Mouse (Mus musculus): ENCODE results near the gene Fam69a. TPM values are rescaled to one million over a fixed set of nuclear protein-coding genes. Genes with fewer than 3 reads are reported as not detected.
A peak's percentile ranks its signal among the peaks of the same experiment; 100 is the strongest.
"Not testable (repeated sequence)": the region's sequence is repeated elsewhere in the genome, so short reads cannot be mapped to it uniquely, and the experiment has no call there.

Fam69a gene
- total RNA-seq (2014; rRNA removed; ENCODE audit: low replicate concordance) (1.9 and 5.7 TPM in 2 replicates), polyA plus RNA-seq (2015; fragmentation: Nextera tagmentation; extraction: Ambion mirVana) (18.6 and 19.2 TPM in 2 replicates)

DNA sequence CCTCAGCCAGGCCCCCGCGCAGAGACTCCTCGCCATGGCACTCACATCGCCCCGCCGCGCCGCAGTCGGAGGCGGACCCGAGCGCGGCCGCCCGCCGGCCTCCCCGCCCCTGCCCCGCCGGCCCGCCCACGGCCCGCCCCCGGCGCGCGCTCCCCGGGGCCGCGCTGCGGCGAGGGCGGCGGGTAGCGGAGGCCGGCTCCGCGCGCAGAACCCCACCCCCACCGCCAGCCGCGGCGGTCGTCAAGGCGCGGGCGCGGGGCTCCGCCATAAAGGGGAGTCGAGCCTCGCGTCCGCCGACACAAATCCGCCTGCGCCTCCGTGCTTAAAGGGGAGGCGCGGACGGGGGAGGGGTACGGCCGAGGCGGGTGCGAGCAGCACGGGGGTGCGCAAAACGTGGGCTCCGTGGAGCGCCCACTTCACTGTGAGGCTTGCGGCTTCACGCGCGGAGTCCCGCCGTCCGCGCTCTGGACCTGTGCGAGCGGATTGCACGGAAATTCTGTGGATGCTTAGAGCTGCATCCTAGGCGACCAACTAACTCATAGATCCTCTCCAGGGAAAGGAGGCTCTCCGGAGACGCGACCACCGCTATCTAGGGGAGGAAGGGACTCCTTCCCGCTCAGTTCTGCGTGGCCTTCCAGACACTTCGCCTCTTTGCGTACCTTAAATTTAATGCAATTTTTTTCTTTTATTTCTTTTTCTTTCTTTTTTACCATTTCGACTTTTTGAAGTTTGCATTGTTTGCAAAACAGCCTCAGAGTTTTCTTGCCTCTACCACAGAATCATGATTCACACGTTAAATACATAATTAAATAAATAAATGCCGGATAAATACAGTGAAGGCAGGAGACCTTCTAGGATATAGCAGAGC, at the start of gene Fam69a:
Gene Fam69a (minus strand): TSS at position 119 of the 868 bp plus-strand sequence.
- TF ChIP-seq CTCF (IDR thresholded peaks at IDR 0.05; ENCODE audit: low read depth) (no peak), EP300 (IDR thresholded peaks at IDR 0.05; ENCODE audit: low read depth) (peak; percentile 59; the same call in 1 of the 2 replicates)
- H3K4me3 ChIP-seq (ENCODE audit: low read depth, low read length) = peak within 1 kb of the TSS; percentile 95
- DNase-seq (ENCODE audit: low spot score) (peak; percentile 88), ATAC-seq (ENCODE audit: insufficient read depth, low read depth) (peak; percentile 94)
- peak within 1 kb of the TSS; percentile 91 for H3K4me2 ChIP-seq (ENCODE audit: low read depth, low read length)
- no peaks in the 10 kb centered on the region for H3K9me3 ChIP-seq (replicated peaks; ENCODE audit: control insufficient read depth, low read length)
- under 1% methylated on average over 68 of the region's 91 CpGs for WGBS
- no peaks in the 10 kb centered on the region for H3K27me3 ChIP-seq (ENCODE audit: control insufficient read depth, insufficient read depth, low read length)
- peak within 1 kb of the TSS; percentile 95 for H3K27ac ChIP-seq (ENCODE audit: low read depth)
- peak within 1 kb of the TSS; percentile 73 for H3K9ac ChIP-seq (replicated peaks; ENCODE audit: low read depth, low read length)
- H3K36me3 ChIP-seq (replicated peaks; ENCODE audit: control insufficient read depth, insufficient read depth, low read length) = no peaks in the 10 kb centered on the region
- no peaks in the 10 kb centered on the region for H3K4me1 ChIP-seq (ENCODE audit: control insufficient read depth, insufficient read depth)

DNA sequence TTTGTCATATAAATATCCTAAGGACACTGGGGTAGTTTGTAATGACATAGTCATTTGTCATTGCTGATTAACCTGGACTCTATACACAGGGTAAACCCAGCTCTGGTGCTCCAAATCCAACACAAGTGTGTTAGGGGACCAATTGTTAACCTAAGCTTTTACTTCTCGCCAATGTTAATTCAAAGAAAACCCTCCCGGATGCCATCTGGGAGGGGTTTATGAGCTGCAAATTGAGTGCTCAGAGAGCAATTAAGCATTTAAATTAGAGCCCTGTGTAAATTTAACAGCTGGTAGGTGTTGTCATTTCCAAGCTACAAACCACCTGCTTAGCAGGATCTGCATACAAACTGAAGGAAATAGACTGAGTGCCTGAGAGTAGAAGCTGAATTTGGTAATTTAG, 48.6 kb upstream of the Fam69a start:
- Histone ChIP-seq H3K27me3 (ENCODE audit: control insufficient read depth, insufficient read depth, low read length) (no peaks in the 10 kb centered on the region), H3K36me3 (replicated peaks; ENCODE audit: control insufficient read depth, insufficient read depth, low read length) (no peaks in the 10 kb centered on the region), H3K4me2 (ENCODE audit: low read depth, low read length) (no peak overlapping the region), H3K4me3 (ENCODE audit: low read depth, low read length) (no peak overlapping the region), H3K4me1 (ENCODE audit: control insufficient read depth, insufficient read depth) (no peaks in the 10 kb centered on the region), H3K9ac (replicated peaks; ENCODE audit: low read depth, low read length) (no peak overlapping the region), H3K27ac (ENCODE audit: low read depth) (no peak overlapping the region), H3K9me3 (replicated peaks; ENCODE audit: control insufficient read depth, low read length) (no peaks in the 10 kb centered on the region)
- TF ChIP-seq EP300 (IDR thresholded peaks at IDR 0.05; ENCODE audit: low read depth) (no peak), CTCF (IDR thresholded peaks at IDR 0.05; ENCODE audit: low read depth) (no peak)
- no peak for DNase-seq (ENCODE audit: low spot score)
- no peak for ATAC-seq (ENCODE audit: insufficient read depth, low read depth)
- 17% methylated on average over 2 of the region's 2 CpGs for WGBS

DNA sequence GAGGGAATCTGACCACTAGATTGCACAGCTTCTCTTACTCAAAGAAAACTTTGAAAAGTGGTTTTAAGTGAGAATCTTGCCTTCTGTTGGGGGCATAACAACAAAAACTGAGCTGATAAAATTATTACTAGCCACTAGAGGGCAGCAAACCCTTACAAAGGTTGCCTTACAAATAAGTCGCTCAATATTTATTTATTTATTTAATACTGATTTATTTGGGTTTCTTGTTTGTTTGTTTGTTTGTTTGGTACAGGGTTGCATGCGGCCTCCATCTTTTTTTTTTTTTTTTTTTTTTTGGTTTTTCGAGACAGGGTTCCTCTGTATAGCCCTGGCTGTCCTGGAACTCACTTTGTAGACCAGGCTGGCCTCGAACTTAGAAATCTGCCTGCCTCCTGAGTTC, 47.3 kb upstream of the Fam69a start:
- Histone ChIP-seq H3K4me2 (ENCODE audit: low read depth, low read length) (no peak overlapping the region), H3K27ac (ENCODE audit: low read depth) (no peak overlapping the region), H3K9ac (replicated peaks; ENCODE audit: low read depth, low read length) (no peak overlapping the region), H3K9me3 (replicated peaks; ENCODE audit: control insufficient read depth, low read length) (no peaks in the 10 kb centered on the region), H3K4me1 (ENCODE audit: control insufficient read depth, insufficient read depth) (no peaks in the 10 kb centered on the region), H3K4me3 (ENCODE audit: low read depth, low read length) (no peak overlapping the region), H3K27me3 (ENCODE audit: control insufficient read depth, insufficient read depth, low read length) (no peaks in the 10 kb centered on the region), H3K36me3 (replicated peaks; ENCODE audit: control insufficient read depth, insufficient read depth, low read length) (no peaks in the 10 kb centered on the region)
- ATAC-seq (ENCODE audit: insufficient read depth, low read depth) (no peak), DNase-seq (ENCODE audit: low spot score) (peak; percentile 68)
- TF ChIP-seq CTCF (IDR thresholded peaks at IDR 0.05; ENCODE audit: low read depth) (peak; percentile 69), EP300 (IDR thresholded peaks at IDR 0.05; ENCODE audit: low read depth) (no peak)
- WGBS = 33% methylated on average over 3 of the region's 4 CpGs

DNA sequence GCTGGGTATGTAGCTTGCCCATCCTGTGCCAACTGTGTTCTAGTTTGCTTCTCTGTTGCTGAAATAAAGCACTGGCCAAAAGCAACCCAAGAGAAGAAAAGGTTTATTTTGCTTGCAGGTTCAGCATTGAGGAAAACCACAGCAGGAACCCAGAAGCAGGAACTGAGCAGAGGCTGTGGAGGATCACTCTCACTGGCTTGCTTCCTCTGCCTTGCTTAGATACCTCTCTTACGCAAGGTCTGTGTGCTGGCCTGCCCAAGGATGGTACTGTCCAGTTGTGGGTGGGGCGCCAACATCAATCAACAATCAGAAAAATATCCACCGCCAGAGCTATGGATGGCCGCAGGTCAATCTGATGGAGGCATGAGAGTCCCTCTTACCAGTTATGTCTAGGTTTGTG, 44.4 kb upstream of the Fam69a start:
- no peak for DNase-seq (ENCODE audit: low spot score)
- H3K36me3 ChIP-seq (replicated peaks; ENCODE audit: control insufficient read depth, insufficient read depth, low read length) = no peaks in the 10 kb centered on the region
- H3K27me3 ChIP-seq (ENCODE audit: control insufficient read depth, insufficient read depth, low read length) = no peaks in the 10 kb centered on the region
- 0 out of 2 replicates have a peak, but pooled peaks cover 3% of the 10 kb centered on the region for H3K4me1 ChIP-seq (ENCODE audit: control insufficient read depth, insufficient read depth)
- TF ChIP-seq CTCF (IDR thresholded peaks at IDR 0.05; ENCODE audit: low read depth) (no peak), EP300 (IDR thresholded peaks at IDR 0.05; ENCODE audit: low read depth) (no peak)
- no peak overlapping the region for H3K9ac ChIP-seq (replicated peaks; ENCODE audit: low read depth, low read length)
- H3K27ac ChIP-seq (ENCODE audit: low read depth) = no peak overlapping the region
- H3K4me3 ChIP-seq (ENCODE audit: low read depth, low read length) = no peak overlapping the region
- H3K4me2 ChIP-seq (ENCODE audit: low read depth, low read length) = no peak overlapping the region
- 81% methylated on average over 4 of the region's 4 CpGs for WGBS
- no peaks in the 10 kb centered on the region for H3K9me3 ChIP-seq (replicated peaks; ENCODE audit: control insufficient read depth, low read length)
- ATAC-seq (ENCODE audit: insufficient read depth, low read depth) = no peak

DNA sequence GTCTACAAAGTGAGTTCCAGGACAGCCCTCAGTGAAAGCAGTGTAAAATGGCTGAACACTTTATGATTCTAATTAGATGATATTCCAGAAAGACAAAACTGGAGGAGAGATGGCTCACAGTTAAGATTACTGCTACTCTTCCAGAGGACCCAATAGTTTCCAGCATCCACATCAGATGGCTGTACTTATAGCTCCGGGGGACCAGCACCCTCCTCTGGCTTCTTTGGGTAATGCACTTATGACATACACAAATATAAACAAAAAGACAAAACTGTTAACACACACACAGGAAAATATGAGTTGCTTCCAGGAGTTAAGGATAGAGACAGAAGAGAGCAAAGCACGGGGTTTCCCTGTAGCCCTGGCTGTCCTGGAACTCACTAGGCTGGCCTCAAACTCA, 43.1 kb upstream of the Fam69a start:
- no peak overlapping the region for H3K27ac ChIP-seq (ENCODE audit: low read depth)
- 0 out of 2 replicates have a peak, but pooled peaks cover 3% of the 10 kb centered on the region for H3K4me1 ChIP-seq (ENCODE audit: control insufficient read depth, insufficient read depth)
- ATAC-seq (ENCODE audit: insufficient read depth, low read depth) = no peak
- DNase-seq (ENCODE audit: low spot score) = no peak
- WGBS = 69% methylated on average over 2 of the region's 2 CpGs
- no peak overlapping the region for H3K4me2 ChIP-seq (ENCODE audit: low read depth, low read length)
- H3K36me3 ChIP-seq (replicated peaks; ENCODE audit: control insufficient read depth, insufficient read depth, low read length) = no peaks in the 10 kb centered on the region
- H3K4me3 ChIP-seq (ENCODE audit: low read depth, low read length) = no peak overlapping the region
- H3K9ac ChIP-seq (replicated peaks; ENCODE audit: low read depth, low read length) = no peak overlapping the region
- H3K27me3 ChIP-seq (ENCODE audit: control insufficient read depth, insufficient read depth, low read length) = no peaks in the 10 kb centered on the region
- TF ChIP-seq CTCF (IDR thresholded peaks at IDR 0.05; ENCODE audit: low read depth) = peak; percentile 38
- TF ChIP-seq EP300 (IDR thresholded peaks at IDR 0.05; ENCODE audit: low read depth) = no peak
- no peaks in the 10 kb centered on the region for H3K9me3 ChIP-seq (replicated peaks; ENCODE audit: control insufficient read depth, low read length)

DNA sequence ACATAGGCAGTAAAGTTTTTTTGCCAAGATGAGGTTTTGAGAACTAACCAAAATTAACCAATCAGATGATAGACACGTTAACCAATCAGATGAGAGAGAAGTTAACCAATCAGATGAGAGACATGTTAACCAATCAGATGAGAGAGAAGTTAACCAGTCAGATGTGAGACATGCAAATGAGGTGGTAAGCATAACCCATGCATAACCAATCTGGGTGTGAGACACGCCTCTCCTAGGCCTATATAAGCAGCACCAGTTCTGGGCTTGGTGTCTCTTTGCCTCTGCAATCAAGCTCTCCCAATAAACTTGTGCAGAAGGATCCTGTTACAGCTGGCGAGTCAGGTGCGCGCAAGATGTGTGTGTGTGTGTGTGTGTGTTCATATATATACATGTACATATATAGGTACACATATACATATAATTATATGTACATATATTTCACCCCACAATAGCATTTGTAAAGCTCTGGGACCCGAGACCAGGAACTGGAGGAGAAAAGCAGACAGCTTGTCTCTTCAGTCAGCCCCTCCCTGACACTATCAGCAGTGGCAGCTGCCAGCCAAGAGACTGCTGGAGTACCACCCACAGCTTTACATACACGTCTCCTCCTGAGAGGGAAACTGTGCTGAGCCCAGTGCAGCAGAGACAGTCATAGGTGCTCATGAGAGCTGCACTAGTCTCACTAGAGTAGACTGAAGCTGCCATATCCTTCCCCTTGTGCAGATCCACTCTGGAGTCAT, 42.1 kb upstream of the Fam69a start:
- DNase-seq (ENCODE audit: low spot score); H3K27ac ChIP-seq (ENCODE audit: low read depth); H3K9ac ChIP-seq (replicated peaks; ENCODE audit: low read depth, low read length); H3K4me2 ChIP-seq (ENCODE audit: low read depth, low read length); ATAC-seq (ENCODE audit: insufficient read depth, low read depth); H3K36me3 ChIP-seq (replicated peaks; ENCODE audit: control insufficient read depth, insufficient read depth, low read length); H3K9me3 ChIP-seq (replicated peaks; ENCODE audit: control insufficient read depth, low read length); H3K4me1 ChIP-seq (ENCODE audit: control insufficient read depth, insufficient read depth); H3K4me3 ChIP-seq (ENCODE audit: low read depth, low read length); H3K27me3 ChIP-seq (ENCODE audit: control insufficient read depth, insufficient read depth, low read length): not testable (repeated sequence)
- 88% methylated on average over 7 of the region's 7 CpGs for WGBS

All from heart, postnatal 0 days (tissue).